Mouse (Mus musculus): Measurements from ENCODE around the gene Sh2d7.

DNA sequence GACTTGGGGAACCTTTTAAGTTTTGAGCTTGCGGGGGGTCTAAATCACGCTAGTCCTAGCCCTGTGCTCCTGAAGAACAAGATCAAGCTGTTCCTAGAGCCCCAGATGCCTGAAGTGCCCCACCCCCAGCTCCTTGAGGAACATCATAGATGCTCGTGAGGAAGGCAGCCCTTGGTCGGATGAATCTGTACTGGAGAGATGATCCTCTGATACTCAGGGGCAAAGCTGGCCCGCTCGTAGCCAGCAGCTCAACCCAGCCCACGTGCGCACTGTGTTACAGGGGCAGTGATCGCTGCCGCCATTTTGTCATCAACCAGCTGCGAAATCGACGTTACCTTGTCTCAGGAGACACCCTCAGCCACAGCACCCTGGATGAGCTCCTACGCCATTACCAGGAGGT lies at the start of gene Sh2d7:
- TF ChIP-seq MAFK (IDR thresholded peaks at IDR 0.05; ENCODE audit: insufficient read depth, low read depth, low read length) (no peak), CHD2 (IDR thresholded peaks at IDR 0.05; ENCODE audit: low read depth, low read length) (no peak)
